Mouse (Mus musculus) liver, embryonic 14.5 days (tissue): ENCODE measurements around the gene Zfp383.

ENCODE experiments used
- CTCF ChIP-seq: IDR thresholded peaks from 2 replicates; pipeline ENCODE4 v1.5.1; 2016; ENCODE audit warnings: antibody characterized with exemption, low read depth, control low read depth
- EP300 ChIP-seq: IDR thresholded peaks from 2 replicates; pipeline ENCODE4 v1.6.1; 2016; ENCODE audit warnings: antibody characterized with exemption, low read depth

- TF ChIP-seq CTCF: no peak
- TF ChIP-seq EP300: no peak
Measured at GRCm38 (mm10) chr7:29907206-29907605, 817 bp upstream of the Zfp383 start.
